Mouse (Mus musculus) fat pad, adult 2 months (tissue): ENCODE measurements at regions not wholly inside any gene's neighbourhood (a gene's known extent, or its start where the extent isn't known, plus 50 kb on each side); places are given as distances from the start of the nearest gene placed in this dataset.

Experiments
- DNase-seq: peaks from one replicate; pipeline ENCODE4 v3.0.0-alpha.2; 2011; ENCODE audit warnings: low read depth, low spot score; ENCODE audit errors: extremely low read depth

- DNase-seq, result no peak
Observed at GRCm38 (mm10) chr5:18414892-18415291, 54.7 kb upstream of the Gnai1 start.
